Mouse (Mus musculus) stomach, embryonic 15.5 days (tissue): ENCODE measurements at regions not wholly inside any gene's neighbourhood (a gene's known extent, or its start where the extent isn't known, plus 50 kb on each side); places are given as distances from the start of the nearest gene placed in this dataset.
"Not testable (repeated sequence)": the region's sequence is repeated elsewhere in the genome, so short reads cannot be mapped to it uniquely, and the experiment has no call there.

Experiments used
- ATAC-seq: fragments of 200-750 bp; cut with Nextera tagmentation; 2 replicates; pipeline ENCODE4 v1.8.0; 2017; ENCODE audit warnings: low read depth, moderate number of reproducible peaks, moderate TSS enrichment; ENCODE audit not compliant: insufficient read depth, low FRiP score
- H3K27ac ChIP-seq: fragments of 300-500 bp; sonication (generic); 2 replicates; pipeline ENCODE4 v1.5.1; 2015; ENCODE audit warnings: mild to moderate bottlenecking, inconsistent platforms
- H3K27me3 ChIP-seq: fragments of 300-500 bp; sonication (generic); replicated peaks from 2 replicates; pipeline ENCODE4 v1.6.1; 2015; ENCODE audit warnings: inconsistent platforms
- H3K36me3 ChIP-seq: fragments of 300-500 bp; sonication (generic); 2 replicates; pipeline ENCODE4 v1.6.1; 2015; ENCODE audit warnings: inconsistent platforms
- H3K4me1 ChIP-seq: fragments of 300-500 bp; sonication (generic); 2 replicates; pipeline ENCODE4 v1.6.1; 2015; ENCODE audit warnings: inconsistent platforms
- H3K4me2 ChIP-seq: fragments of 300-500 bp; sonication (generic); 2 replicates; pipeline ENCODE4 v1.6.1; 2015; ENCODE audit warnings: mild to moderate bottlenecking, inconsistent platforms
- H3K4me3 ChIP-seq: fragments of 300-500 bp; sonication (generic); replicated peaks from 2 replicates; pipeline ENCODE4 v1.5.1; 2015; ENCODE audit warnings: inconsistent platforms
- H3K9ac ChIP-seq: fragments of 300-500 bp; sonication (generic); 2 replicates; pipeline ENCODE4 v1.6.1; 2015; ENCODE audit warnings: inconsistent platforms
- H3K9me3 ChIP-seq: fragments of 300-500 bp; sonication (generic); 2 replicates; pipeline ENCODE4 v1.6.1; 2016; ENCODE audit warnings: inconsistent platforms
- WGBS: fragments of 180-500 bp; shearing (Covaris S2); methylation state at CpG from one replicate; pipeline ENCODE4 v1.1.7; 2015; 5-methylcytosine and 5-hydroxymethylcytosine counted together

DNA sequence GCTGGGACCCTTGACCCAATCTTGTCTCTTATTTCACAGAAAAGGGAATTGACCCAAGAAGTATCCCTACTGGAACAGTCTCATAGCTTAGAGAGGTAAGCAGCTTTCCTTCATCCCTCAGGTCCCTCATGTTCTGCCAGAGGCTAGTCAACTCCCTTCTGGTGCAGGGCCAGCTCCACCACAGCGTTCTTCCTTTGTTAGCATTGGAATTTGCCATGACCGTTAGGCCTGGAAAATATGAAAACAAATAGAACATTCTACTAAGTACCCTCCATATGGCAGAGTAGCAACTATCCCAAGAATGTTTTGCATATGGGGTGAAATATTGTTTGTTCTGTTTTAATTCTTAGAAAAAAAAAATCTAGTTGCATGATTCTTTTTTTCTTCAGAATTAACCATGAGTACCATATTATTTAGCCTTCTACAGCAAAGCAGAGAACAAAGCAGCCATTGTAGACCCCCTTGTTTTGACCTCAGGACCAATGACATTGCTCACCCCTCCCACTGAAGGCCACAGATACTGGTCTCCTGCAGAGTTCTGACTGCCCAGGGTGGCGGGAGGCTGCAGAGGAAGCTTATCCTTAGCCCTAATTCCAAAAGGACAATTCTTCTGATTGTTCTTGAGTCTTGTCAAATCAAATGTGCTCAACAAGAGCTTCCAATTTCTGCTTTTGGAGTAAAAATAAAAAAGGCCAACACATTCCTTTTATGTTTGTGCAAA lies 78.1 kb upstream of the Ehbp1 start:
- H3K9ac ChIP-seq, result no peak overlapping the region
- no peak overlapping the region for H3K4me2 ChIP-seq
- WGBS, result 44% methylated on average over 3 of the region's 3 CpGs
- no peaks in the 10 kb centered on the region for H3K36me3 ChIP-seq
- no peak overlapping the region for H3K4me3 ChIP-seq
- no peaks in the 10 kb centered on the region for H3K27me3 ChIP-seq
- H3K9me3 ChIP-seq, result no peaks in the 10 kb centered on the region
- H3K27ac ChIP-seq, result no peak overlapping the region
- H3K4me1 ChIP-seq, result no peaks in the 10 kb centered on the region
- no peak for ATAC-seq

DNA sequence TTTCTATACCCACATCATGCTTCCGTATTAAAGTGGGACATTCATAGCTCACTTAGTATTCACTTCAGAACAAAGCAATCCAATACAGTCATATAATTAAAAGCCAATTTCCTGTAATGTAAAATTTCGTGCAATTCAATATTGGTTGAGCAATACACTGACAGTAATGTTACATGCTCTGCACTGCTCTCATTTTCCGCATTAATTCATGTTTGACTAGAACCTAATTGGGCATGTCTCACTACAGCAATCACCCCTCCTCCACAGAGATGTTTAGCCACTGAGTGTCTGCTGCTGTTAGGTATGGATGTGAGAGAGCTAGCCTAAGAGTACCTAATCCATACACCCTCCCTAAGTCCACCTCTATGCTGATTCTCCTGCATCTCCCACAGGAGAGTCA lies 79.7 kb upstream of the Ehbp1 start:
- no peak for ATAC-seq
- no peak overlapping the region for H3K4me3 ChIP-seq
- H3K4me1 ChIP-seq, result no peaks in the 10 kb centered on the region
- WGBS, result 82% methylated on average over 3 of the region's 3 CpGs
- no peaks in the 10 kb centered on the region for H3K27me3 ChIP-seq
- no peak overlapping the region for H3K9ac ChIP-seq
- no peak overlapping the region for H3K4me2 ChIP-seq
- H3K9me3 ChIP-seq, result no peaks in the 10 kb centered on the region
- no peak overlapping the region for H3K27ac ChIP-seq
- no peaks in the 10 kb centered on the region for H3K36me3 ChIP-seq

- peak; percentile 98 for ATAC-seq
- no peak overlapping the region for H3K4me3 ChIP-seq
- no peaks in the 10 kb centered on the region for H3K27me3 ChIP-seq
- peak overlapping the region; percentile 23; the same call in 1 of the 2 replicates for H3K4me2 ChIP-seq
- H3K9me3 ChIP-seq, result no peaks in the 10 kb centered on the region
- peaks cover 9% of the 10 kb centered on the region; the same call in 1 of the 2 replicates for H3K4me1 ChIP-seq
- H3K27ac ChIP-seq, result peak overlapping the region; percentile 86
- H3K36me3 ChIP-seq, result no peaks in the 10 kb centered on the region
- no peak overlapping the region for H3K9ac ChIP-seq
- 6% methylated on average over 5 of the region's 5 CpGs for WGBS
Measured at GRCm38 (mm10) chr11:22437140-22437850, 74.6 kb upstream of the Tmem17 start.

- Histone ChIP-seq H3K9ac (no peak overlapping the region), H3K4me3 (no peak overlapping the region), H3K27ac (peak overlapping the region; percentile 86), H3K36me3 (no peaks in the 10 kb centered on the region), H3K27me3 (no peaks in the 10 kb centered on the region), H3K4me2 (peak overlapping the region; percentile 23; the same call in 1 of the 2 replicates), H3K4me1 (peaks cover 9% of the 10 kb centered on the region; the same call in 1 of the 2 replicates), H3K9me3 (no peaks in the 10 kb centered on the region)
- ATAC-seq, result peak; percentile 70
- WGBS, result 58% methylated on average over 5 of the region's 5 CpGs
Measured at GRCm38 (mm10) chr11:22437851-22438215, 74.1 kb upstream of the Tmem17 start.

DNA sequence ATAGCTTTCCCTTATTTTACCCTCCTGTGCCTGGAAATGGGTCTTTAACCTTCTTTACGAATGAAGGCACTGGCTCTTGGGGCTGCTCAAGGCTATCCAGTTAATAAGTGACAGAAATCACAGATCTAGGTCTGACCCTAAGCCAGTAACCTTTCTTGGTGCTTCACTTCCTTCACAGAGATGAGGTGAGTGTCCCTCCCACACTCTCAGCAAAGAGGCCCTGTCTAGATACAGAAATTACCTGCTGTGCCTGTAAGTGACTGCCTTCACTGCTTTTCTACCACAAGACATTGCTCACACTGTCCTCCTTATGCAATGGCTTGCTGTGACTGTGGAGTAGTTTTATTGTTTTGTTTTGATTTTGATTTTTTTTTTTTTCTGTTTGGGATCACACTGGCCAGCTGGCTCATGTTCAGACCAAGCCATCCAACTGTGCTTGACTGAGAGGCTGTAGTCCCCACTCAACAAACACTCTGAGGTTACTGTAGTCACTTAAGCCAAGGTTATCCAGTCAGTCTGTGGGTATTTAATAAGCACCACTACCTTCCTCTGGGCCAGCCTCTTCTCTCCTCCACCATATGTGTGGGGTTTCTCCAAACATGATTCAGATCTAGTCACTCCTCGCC lies 73.3 kb upstream of the Tmem17 start:
- Histone ChIP-seq H3K36me3 (no peaks in the 10 kb centered on the region), H3K9ac (no peak overlapping the region), H3K4me3 (no peak overlapping the region), H3K4me1 (peaks cover 9% of the 10 kb centered on the region; the same call in 1 of the 2 replicates), H3K27me3 (no peaks in the 10 kb centered on the region), H3K4me2 (no peak overlapping the region; the same call in 1 of the 2 replicates), H3K27ac (peak overlapping the region; percentile 86; the same call in 1 of the 2 replicates), H3K9me3 (no peaks in the 10 kb centered on the region)
- 69% methylated on average over 2 of the region's 2 CpGs for WGBS
- ATAC-seq, result peak; percentile 23; the same call in 1 of the 2 replicates

DNA sequence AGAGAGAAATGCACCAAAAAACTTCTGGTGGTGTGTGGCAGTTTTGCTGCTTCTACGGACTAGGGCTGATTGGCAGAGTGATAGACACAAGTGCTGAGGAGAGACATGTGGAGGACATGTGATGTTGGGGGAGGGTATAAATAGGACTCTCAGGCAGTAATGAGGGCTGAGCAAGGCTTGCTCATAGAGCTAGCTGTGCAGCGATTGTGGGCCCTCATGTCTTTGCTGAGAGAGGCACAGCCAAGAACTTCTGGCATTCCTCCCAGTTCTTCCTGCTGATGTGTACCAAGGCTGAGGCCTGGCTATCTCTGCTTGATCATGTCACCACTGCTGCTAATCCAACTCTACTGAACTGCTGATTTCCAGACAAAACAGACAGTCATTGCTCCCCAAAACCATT lies 71.4 kb upstream of the Tmem17 start:
- Histone ChIP-seq H3K27ac (0 out of 2 replicates have a peak overlapping the region, but pooled peaks have one; percentile 17), H3K27me3 (no peaks in the 10 kb centered on the region), H3K9me3 (no peaks in the 10 kb centered on the region), H3K4me2 (no peak overlapping the region), H3K4me1 (peaks cover 9% of the 10 kb centered on the region; the same call in 1 of the 2 replicates), H3K36me3 (no peaks in the 10 kb centered on the region), H3K9ac (no peak overlapping the region), H3K4me3 (no peak overlapping the region)
- no peak for ATAC-seq
- 65% methylated on average over 2 of the region's 2 CpGs for WGBS

- Histone ChIP-seq H3K36me3 (no peaks in the 10 kb centered on the region), H3K9ac (no peak overlapping the region), H3K27ac (no peak overlapping the region), H3K9me3 (no peaks in the 10 kb centered on the region), H3K27me3 (no peaks in the 10 kb centered on the region), H3K4me3 (no peak overlapping the region), H3K4me1 (no peaks in the 10 kb centered on the region), H3K4me2 (no peak overlapping the region)
- ATAC-seq, result no peak
Measured at GRCm38 (mm10) chr11:22453161-22453560, 58.7 kb upstream of the Tmem17 start.

- Histone ChIP-seq H3K27me3 (no peaks in the 10 kb centered on the region), H3K9ac (no peak overlapping the region), H3K4me2 (no peak overlapping the region), H3K4me1 (no peaks in the 10 kb centered on the region), H3K27ac (no peak overlapping the region), H3K9me3 (no peaks in the 10 kb centered on the region), H3K36me3 (no peaks in the 10 kb centered on the region), H3K4me3 (no peak overlapping the region)
- no peak for ATAC-seq
- WGBS, result 92% methylated on average over 9 of the region's 9 CpGs
Measured at GRCm38 (mm10) chr11:22456286-22456685, 55.6 kb upstream of the Tmem17 start.

DNA sequence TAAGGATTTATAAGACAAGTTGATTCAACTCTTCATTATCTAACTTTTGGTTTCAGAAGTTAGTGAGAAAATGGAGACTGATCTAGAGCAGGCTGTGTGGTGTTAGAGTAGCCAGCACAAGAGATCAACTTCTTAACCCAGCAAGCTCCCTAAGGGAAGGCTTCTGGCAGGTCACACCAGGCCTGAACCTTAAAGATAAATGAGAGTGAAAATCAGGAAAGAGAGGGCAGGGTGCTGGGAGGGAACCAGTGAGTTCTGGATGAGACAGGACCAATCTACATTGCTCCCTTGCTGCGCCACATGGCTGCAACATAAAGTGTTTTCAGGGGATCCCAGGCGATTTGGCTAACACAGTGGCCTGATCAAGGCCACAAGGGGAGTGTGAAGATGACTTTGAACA lies 54.7 kb upstream of the Tmem17 start:
- no peak for ATAC-seq
- Histone ChIP-seq H3K27me3 (no peaks in the 10 kb centered on the region), H3K9me3 (no peaks in the 10 kb centered on the region), H3K4me1 (no peaks in the 10 kb centered on the region), H3K27ac (no peak overlapping the region), H3K9ac (no peak overlapping the region), H3K4me3 (no peak overlapping the region), H3K4me2 (no peak overlapping the region), H3K36me3 (no peaks in the 10 kb centered on the region)
- 89% methylated on average over 2 of the region's 2 CpGs for WGBS

- Histone ChIP-seq H3K9me3 (no peaks in the 10 kb centered on the region), H3K36me3 (no peaks in the 10 kb centered on the region), H3K4me3 (no peak overlapping the region), H3K4me2 (no peak overlapping the region), H3K9ac (no peak overlapping the region), H3K4me1 (no peaks in the 10 kb centered on the region), H3K27me3 (no peaks in the 10 kb centered on the region), H3K27ac (no peak overlapping the region)
- no peak for ATAC-seq
- 71% methylated on average over 5 of the region's 5 CpGs for WGBS
Measured at GRCm38 (mm10) chr11:22458951-22459703, 52.8 kb upstream of the Tmem17 start.

DNA sequence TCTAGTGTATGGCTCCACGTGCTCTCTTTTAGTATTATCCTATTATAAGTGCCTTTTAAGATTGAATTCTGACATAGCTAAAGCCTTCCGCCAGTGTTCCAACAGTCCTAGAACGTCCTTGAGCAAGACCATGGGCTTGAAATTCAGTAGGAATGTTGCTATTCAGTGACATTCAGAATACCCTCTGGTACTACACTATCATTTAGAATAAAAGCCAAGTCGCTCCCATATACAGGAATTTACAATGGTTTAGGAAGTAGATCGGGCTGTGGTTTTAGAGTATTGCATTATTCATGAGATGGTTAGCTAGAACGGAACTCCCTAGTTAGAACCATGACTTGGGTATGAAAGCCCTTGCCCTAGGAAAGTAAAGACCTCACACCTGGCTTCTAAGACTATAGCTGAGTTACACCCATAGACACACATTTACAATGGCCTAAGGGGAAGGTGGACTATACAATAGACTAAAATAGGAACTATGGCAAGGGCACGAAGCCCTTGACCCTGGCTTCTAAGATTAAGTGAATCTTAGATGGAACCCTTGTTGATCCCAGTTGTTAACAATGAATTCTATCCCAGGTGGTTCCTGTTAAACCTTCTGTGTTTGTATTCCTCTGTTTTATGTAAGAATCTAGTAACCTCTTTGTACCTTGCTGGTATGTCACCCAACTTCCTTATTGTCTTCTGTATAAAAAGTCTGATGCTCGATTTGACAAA lies 50.7 kb upstream of the Tmem17 start:
- 89% methylated on average over 8 of the region's 8 CpGs for WGBS
- not testable (repeated sequence) for H3K4me3 ChIP-seq, H3K9me3 ChIP-seq, H3K36me3 ChIP-seq, H3K27ac ChIP-seq, H3K27me3 ChIP-seq, H3K4me2 ChIP-seq, ATAC-seq, H3K9ac ChIP-seq, H3K4me1 ChIP-seq
